Mouse (Mus musculus) adipocyte (in vitro differentiated cells): ENCODE data around the gene Mmp28.
A peak's percentile ranks its signal among the peaks of the same experiment; 100 is the strongest.

Experiments
- DNase-seq: peaks from one replicate; pipeline ENCODE4 v3.0.0-alpha.2; 2016; ENCODE audit warnings: low spot score

Mmp28 gene

DNA sequence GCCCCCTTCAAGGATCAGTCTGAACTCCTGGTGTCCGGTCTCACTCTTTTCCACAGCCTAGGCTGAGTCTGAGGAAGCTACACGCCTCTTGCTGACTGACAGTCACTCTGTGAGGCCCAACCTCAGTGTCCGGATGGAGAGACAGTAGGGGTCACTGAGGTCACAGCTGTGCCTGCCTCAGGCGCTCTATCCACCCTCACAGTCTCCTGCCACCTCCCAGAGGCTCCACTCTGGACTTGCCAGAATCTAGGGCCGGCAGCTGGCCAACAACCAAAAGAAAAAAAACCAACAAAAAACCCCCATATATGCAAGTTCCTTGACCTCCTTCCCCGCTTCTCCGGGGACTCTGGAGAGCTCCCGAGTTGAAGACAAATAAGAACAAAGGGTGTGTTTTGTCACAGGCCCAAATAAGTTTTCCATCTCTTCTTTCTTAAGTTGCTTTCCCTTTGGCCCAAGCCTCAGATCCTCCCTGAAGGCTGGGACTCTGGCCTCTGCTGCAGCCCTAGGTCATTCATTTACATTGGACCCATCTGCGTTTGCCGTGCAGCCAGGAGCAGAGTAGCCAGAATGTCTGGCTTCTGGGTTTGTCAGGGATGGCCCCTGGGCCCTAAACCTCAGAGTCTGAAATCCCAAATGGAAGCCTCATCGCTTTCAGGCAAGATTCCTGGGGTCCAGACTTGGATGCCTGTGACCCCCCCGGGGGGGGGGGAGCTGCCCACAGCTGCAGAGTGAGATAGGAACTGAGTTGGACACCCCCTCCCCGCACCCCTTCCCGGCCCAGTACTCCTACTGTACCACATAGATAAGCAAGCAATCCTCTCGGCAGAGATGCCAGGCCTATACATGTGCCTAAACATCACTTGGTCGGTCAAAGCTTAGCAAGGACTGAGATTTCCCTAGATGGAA is 14.6 kb downstream of the Mmp28 start:
- DNase-seq, result peak; percentile 86

DNA sequence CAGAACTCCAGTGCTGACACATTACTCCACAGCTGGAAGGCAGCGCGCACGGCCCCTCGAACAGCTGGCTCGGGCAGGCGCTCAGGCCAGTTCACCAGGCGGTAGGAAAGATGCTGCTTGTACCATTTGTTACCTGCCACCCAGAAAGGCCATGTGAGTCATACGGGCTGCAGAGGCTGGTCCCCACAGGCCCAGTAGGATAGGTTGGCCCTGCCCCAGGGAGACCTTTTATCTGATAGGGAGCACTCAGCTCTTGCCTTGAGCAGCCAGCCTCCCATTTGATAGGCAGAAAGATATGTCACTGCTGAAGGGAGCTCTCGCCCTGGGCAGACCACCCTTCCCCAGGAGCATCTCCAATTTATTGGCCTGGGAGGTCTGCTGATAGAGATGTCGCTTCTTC is 15.3 kb downstream of the Mmp28 start:
- no peak for DNase-seq

DNA sequence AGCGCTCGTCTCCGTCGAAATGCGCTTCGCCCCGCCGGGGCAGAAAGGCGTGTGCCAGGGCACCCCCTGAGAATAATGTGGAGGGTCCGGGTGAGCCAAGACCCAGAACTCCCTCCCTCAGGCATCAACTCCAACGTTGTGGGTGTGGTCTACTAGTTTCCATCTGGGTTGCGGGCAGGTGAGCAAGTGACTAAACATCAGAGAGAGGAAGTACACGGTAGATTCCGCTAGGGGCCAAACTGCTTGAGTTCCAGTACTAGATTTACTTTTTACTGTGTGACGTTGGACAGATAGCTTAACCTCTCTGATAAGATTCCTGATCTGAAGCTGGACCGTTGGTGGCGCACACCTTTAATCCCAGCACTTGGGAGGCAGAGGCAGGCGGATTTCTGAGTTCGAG is 17.9 kb downstream of the Mmp28 start:
- no peak for DNase-seq

DNA sequence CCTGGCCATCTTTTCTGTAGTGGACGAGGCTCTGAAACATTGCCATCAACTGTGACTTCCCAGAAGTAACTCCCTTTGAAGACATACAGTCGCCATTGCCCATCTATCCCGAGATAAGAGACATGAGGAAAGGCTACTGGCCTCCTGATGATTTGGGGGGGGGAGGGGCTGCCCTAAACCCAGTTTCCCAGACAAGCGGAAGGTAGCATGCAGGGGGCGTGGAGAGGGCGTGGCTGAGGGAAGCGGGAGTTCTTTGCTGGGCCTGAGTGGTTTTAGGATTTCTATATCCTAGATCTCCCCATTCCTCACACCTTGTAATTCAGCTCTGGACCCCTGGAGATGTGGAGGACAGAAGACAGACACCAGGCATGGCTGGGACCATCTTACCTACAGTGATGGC is 19.0 kb downstream of the Mmp28 start:
- DNase-seq, result no peak

DNA sequence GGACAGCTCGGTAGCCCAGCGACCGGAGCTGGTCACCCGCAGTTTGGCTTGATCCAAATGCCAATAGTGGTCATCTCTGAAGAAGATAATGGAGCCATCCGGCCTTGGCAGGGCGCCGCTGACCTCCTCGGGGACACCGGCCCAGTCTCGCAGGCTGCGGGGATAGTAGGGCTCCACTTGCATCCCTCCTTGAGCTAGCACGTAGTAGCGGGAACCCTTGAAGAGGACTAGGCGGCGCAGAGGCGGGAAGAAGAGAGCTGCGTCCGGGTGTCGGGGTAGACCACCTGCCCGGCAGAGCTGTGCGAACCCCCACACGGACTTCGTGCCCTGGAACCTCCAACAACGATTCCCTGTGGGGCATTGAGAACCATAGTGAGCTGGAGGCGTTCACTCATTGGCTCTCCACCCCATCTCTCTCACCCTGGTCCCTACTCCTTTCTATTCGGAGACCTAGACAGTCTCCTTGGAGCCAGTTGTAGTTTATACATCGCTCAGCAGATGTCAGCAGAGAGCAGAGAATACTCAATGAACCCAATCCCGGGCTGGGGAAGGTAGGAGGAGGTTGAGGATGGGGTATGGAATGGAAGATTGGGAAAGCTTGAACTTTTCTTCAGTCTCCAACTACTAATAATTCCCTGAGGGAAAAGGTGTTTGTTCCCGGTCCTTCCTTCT is 20.1 kb downstream of the Mmp28 start:
- peak; percentile 87 for DNase-seq

DNA sequence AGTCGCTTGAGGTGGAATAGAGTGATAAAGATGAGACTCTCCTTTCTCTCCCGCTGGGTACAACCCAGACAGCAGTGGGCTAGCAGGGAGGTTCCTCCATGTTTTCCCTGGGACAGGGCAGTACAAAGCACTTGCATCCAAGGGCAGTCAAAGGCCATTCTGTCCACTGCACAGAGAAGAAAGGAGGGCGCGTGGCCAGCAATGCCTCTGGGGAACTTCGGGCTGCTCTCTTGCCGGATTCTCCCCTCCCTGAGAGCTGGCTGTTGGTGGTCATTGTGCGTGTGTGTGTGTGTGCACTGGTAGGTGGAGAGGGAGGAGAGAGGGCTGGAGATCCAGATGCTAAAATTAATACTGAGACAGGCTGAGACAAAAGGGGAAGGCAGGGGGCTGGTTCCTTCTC is 21.6 kb downstream of the Mmp28 start:
- DNase-seq, result peak; percentile 90

DNA sequence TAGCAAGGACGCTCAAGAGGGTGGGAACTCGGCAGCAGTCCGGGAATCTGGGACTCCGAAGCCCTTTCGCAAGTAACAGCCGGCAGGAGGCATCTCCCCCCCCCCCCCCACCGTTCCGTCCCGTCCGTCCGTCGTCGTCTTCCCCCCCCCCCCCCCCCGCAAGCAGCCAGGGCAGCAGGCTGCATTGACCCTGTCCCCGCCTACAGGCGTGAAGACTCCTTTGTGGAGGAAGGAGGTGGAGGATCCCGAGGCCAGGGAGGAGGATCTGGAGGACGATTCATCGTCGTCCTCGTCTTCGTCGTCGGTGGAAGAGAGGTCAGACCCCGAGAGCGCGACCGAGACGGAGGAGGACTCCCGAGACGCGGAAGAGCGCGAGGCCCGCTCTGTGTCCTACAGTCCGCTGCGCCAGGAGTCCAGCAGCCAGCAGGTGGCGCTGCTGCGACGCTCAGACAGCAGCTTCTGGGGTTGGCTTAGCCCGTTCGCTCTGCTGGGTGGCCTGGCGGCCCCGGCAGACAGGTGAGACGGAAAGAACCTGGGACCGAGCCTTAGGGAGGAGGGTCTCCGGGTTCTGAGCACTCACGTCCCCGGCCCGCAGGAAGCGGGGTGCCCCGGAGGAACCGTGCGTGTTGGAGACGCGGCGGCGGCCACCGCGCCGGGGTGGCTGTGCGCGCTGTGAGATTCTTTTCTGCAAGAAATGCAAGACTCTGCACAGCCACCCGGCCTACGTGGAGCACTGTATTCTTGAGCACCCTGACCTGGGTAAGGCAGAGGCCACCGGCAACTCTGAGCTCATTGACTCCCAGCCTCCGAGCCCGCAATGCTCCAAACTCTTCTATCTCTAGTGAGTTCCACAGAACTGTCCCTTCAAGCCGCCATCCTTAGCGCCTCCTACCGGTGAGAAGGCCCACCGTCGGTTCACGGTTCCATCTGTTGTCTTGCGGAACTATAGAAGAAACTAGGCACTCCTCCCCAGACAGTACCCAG is 22.5 kb downstream of the Mmp28 start:
- DNase-seq, result peak; percentile 94

DNA sequence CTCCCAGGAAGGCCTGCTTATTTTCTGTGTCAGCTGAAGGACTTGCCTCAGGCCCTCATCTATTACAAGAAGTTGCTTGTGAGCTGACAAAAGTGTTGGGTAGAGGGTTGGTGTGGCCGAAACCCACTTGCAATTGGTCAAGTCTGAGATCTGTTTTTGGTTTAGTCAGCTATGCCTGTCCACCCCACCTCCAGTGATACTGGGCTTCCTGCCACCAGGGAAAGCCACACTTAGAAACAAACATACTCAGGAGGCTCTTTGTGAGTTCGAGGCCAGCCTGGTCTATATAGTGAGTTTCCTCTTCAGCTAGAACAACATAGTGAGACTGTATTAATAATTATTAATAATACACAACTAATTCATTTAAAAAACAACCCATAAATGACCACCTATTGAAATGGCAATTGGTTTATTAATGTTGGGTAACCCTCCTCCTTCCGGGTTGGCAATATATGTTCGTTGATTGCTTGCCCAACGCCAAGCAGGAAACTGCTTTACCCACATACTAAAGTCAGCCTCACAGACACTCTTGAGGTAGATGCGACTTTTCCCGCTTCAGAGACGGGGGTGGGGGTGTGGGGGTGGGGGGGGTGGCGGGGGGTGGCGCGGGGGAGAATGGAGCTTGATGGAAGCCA is 23.3 kb downstream of the Mmp28 start:
- DNase-seq, result peak; percentile 28

DNA sequence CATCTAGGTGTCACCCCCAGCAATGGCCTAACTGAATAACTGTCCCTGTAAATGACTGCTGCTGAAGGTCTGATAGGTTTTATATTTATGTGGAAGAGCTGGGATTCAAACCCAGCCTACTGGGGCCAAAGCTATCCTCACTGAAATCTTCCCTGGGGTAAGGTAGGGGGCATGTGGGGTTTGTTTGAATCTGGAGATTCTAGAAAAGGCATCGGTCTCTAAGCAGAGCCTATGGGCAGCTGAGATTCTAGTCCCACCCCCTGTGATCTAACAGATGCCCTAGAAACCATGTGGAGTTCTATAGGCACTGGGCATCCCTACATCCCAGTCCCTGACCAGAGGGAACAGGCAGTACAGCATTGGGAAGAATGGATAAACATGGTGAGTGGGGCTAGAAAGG is 25.5 kb downstream of the Mmp28 start, which contains the start of gene 1700020L24Rik:
1700020L24Rik (plus strand) TSS at position 301 of the 400 bp plus-strand sequence.
- DNase-seq, result no peak

DNA sequence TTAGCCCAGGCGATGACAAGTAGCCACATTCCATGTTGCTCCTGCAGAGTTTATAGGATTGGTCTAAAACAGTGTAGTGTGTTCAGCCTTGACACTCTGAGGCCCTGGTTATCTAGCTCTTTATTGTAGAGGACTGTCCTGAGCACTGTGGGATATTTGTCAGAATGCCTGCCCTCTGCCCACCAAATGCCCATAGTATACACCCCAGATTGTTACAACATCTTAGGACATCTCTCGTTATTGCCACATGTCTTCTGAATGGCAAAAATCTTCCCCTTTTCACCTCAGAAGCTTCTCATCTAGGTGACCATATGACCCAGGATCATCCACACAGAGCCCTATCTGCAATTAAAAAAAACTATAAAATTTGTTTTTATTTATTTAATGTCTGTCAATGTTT is 30.3 kb downstream of the Mmp28 start:
- no peak for DNase-seq

DNA sequence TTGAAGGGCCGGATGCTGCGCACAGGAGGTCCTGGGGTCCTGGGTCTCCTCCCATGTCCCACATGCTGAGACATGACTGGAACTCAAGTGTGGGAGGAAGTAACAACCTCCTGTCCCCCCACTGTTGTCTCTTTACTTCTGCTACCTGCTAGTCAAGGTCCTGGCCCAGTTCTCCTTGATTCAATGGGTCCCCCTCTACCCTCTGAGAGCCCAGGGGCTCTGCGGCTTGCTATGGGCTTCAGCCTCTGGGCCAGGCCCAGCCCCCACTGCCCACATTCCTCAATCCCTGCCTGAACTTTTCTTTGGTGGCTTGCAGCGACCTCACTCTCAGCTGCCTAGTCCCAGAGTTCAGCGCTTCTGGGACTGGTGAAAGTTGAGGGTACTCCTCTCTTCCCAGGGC is 33.5 kb downstream of the Mmp28 start, which contains the start of gene Gas2l2:
Gas2l2 (minus strand) TSS at position 101 of the 400 bp plus-strand sequence.
- DNase-seq, result no peak

DNA sequence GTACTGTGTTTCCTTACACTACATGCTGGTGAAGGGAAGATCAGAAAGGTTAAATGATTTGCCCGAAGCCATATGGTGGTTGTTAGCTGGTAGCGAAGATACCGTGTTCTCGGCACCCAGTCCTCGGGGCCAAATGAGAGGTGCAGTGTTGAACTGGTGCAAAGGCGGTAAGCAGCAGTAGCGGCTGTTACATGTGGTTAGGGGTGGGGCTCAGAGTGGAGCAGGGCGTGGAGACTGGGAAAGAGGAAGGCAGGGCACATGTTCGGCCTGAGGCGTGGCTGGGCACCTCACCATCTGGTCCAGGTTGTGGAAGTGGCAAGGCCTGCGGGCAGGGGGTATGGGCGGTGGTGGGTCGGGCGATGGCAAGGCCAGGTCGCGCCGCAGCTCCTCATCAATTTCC is 35.9 kb downstream of the Mmp28 start:
- DNase-seq, result no peak

DNA sequence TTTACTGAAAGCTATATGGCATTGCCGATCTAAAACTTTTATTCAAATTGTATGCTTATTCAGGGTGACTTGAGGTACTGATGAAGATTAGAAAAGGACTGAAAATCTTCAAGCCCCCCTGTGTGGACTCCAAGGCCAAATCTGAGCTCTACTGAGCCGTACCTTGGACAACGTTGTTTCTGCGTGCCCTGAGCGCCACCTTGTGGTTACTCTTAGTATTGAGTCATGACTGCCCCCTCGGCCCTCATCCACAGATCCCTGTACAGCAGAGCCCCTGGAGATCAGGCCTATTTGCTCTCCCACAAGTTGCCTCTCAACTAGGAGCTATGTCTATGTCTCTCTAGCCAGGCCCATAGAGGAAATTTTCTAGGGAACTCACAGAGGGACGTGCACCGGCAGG is 38.2 kb downstream of the Mmp28 start:
- peak; percentile 79 for DNase-seq

DNA sequence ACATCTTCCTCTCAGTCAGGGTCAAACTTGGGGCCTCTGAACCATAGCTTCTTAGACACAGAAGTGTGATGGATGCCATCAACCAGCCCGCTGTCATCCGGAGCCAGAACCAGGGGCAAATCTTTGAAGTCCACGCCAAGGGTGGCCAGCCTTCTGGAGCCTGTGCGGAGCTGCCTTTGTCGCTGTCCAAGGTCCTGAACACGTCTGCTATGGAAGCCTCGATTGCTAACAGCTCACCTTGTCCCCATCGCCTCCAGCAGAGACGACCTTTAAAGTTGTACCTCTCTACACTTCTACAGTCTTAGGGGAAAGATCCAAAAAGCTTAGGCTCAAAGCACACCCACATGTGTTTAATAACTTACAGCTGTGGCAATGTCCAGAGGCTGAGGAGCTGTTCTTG is 41.6 kb downstream of the Mmp28 start:
- peak; percentile 79 for DNase-seq

DNA sequence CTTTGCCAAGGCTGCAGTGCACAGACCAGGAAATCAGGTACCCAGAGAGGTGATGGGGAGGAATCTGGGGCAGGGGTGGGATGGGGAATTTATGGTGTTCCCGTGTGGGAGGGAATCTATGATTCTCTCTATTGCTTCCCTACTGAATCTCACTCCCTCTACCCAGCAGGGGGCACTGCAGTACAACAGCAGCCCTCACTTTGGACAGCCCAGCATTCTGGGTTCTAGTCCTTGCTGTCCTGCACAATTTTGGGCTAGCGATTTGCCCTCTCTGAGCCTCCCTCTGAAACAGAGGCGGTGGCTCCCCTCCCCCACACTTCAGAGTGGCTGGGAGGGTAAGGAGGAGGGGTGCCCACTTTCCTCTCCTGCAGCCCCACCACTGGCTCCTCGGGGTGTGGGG is 42.5 kb downstream of the Mmp28 start:
- no peak for DNase-seq

DNA sequence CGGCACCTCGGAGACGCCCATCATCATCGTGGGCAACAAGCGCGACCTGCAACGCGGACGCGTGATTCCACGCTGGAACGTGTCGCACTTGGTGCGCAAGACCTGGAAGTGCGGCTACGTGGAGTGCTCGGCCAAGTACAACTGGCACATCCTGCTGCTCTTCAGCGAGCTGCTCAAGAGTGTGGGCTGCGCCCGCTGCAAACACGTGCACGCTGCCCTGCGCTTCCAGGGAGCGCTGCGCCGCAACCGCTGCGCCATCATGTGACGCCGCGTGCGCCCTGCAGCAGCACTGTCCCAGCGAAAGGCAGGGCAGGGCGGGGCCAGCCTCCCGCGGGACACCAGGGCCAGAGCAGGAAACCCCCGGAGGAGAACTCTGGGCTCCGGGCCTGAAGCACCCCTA is 44.3 kb downstream of the Mmp28 start:
- DNase-seq, result no peak

DNA sequence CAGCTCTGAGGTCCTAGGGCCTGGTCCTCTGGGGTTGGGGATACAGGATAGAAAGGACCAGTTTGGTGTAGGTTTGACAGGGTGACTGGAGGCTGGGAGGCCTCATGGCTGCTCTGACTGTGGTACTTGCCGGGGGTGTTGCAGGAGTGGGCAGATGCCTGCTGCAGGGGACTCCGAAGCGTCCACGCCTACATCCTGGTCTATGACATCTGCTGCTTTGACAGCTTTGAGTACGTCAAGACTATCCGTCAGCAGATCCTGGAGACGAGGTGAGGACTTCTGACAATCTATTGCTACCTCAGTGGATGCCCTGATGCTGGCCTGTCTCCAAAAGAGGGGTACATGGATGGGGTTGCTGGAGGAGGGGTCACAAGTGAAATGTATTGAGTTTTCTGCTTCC is 45.2 kb downstream of the Mmp28 start:
- DNase-seq, result no peak

DNA sequence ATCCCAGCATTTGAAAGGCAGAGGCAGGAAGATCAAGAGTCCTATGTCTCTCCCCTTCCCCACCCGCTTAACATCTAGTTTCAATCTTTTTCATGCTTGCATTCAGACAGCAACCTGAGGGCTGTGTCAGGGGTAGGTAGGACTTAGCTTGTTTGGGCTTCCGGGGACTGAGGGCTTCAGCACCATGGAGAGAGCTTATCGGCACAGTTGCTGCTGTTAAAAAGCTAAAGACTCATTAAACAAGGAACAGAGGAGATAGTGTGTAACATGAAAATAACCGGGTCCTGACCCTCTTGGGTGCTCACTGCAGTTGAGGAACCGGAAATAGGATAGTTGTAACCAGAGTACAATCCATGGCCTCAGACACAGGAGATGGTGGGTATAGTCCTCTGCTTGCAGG is 45.8 kb downstream of the Mmp28 start:
- DNase-seq, result peak; percentile 62

DNA sequence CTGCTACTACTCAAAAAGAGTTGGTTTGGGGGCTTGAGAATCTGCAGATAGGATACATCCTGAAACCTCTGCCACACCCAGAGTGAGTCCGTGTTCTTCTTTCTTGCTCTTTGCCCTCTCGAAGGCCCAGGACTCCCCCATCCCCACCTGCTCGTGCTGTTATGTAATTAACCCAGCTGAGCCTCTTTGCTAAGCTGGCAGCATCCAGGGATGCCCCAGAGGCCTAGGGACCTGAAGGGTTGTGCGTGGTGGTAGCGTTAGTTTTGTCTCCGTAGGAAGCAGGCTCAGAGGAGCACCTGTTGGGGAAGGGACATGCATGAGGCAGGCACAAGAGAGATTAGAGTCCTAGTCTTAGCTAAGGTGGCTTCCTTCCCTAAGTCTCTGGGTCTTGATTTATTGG is 52.4 kb downstream of the Mmp28 start:
- DNase-seq, result no peak

DNA sequence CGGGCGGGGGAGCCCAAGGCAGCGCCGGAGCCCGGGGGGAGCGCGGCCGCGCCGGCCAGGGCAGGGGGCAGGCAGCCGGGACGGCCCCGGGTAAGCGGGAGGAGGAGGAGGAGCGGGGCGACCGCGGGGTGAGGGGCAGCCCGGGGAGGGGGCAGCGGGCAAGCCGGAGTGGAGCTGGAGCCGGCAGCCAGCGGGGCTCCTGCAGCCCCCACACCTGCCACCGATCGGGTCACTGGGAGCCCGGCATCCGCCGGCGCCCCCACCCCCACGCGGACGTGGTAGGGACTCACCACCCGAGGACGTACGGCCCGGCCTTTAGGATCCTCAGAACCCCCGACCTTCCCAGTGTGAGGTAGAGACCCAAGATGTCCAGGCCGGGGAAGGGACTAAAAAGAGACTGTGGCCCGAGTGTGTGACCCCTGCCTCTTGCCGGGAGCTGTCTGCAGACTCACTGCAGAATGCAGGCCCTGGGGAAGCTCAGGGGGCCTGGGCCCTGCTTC is 53.0 kb downstream of the Mmp28 start:
- no peak for DNase-seq

DNA sequence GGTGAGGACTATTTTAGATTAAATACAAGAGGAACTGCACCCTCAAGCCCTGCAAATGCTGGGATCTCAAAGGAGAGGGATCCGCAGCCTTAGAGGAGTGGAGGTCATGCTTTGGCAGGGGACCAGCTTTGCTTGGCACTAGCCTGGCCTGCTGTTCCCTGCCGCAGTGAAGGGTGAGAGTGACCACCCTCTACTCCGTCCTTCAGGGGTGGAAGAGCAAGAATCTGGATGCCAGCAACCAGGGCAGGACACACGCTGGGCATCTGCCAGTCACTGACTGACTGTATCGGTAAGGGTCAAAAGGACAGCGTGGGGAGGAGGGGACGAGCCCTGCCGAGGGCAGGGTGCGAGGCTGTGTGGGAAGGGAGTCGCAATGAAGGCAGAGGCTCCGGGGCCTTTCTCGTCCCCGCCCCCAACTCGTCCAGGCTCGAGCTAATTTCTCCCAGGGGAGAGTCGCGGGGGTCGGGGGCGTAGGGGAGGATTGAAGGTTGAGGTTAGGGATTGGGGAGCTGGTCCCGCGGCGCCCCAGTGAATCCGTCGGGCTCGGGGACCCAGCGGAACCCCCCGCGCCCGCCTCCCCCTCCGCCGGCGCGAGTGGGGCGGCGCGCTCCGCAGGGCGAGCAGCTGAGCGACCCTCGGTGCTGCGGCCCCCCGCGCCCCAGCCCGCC is 53.6 kb downstream of the Mmp28 start, which contains the start of gene Rasl10b:
Rasl10b (plus strand) TSS at position 51 of the 668 bp plus-strand sequence.
- no peak for DNase-seq
